Mouse (Mus musculus) forebrain, embryonic 11.5 days (tissue): ENCODE results near the gene Aurka. TPM values are rescaled to one million over a fixed set of nuclear protein-coding genes. Genes with fewer than 3 reads are reported as not detected.

Source experiments
- ATAC-seq: fragments of 200-750 bp; cut with Nextera tagmentation; replicated peaks from 2 replicates; pipeline ENCODE4 v1.8.0; 2017; ENCODE audit warnings: moderate TSS enrichment; ENCODE audit not compliant: low FRiP score
- DNase-seq: peaks from one replicate; pipeline ENCODE4 v3.0.0-alpha.2; 2017; ENCODE audit warnings: low spot score
- H3K27ac ChIP-seq: fragments of 300-500 bp; sonication (generic); 2 replicates; pipeline ENCODE4 v1.5.1; 2014; ENCODE audit warnings: low read depth, low read length
- H3K27me3 ChIP-seq: fragments of 300-500 bp; sonication (generic); 2 replicates; pipeline ENCODE4 v1.6.1; 2014; ENCODE audit warnings: mild to moderate bottlenecking, low read length, mixed read lengths; ENCODE audit not compliant: control insufficient read depth, insufficient read depth
- H3K36me3 ChIP-seq: fragments of 300-500 bp; sonication (generic); 2 replicates; pipeline ENCODE4 v1.6.1; 2014; ENCODE audit warnings: mild to moderate bottlenecking, low read length, moderate library complexity, mixed read lengths; ENCODE audit not compliant: control insufficient read depth, insufficient read depth
- H3K4me1 ChIP-seq: fragments of 300-500 bp; sonication (generic); replicated peaks from 2 replicates; pipeline ENCODE4 v1.6.1; 2014; ENCODE audit warnings: low read length, mixed read lengths; ENCODE audit not compliant: control insufficient read depth, insufficient read depth
- H3K4me2 ChIP-seq: fragments of 300-500 bp; sonication (generic); 2 replicates; pipeline ENCODE4 v1.6.1; 2014; ENCODE audit warnings: low read depth, mild to moderate bottlenecking, low read length, moderate library complexity, mixed read lengths; ENCODE audit not compliant: severe bottlenecking
- H3K4me3 ChIP-seq: fragments of 300-500 bp; sonication (generic); 2 replicates; pipeline ENCODE4 v1.5.1; 2014; ENCODE audit warnings: low read depth, low read length
- H3K9ac ChIP-seq: fragments of 300-500 bp; sonication (generic); 2 replicates; pipeline ENCODE4 v1.6.1; 2014; ENCODE audit warnings: low read length
- H3K9me3 ChIP-seq: fragments of 300-500 bp; sonication (generic); 2 replicates; pipeline ENCODE4 v1.6.1; 2016; ENCODE audit warnings: low read length, mixed read lengths; ENCODE audit not compliant: control insufficient read depth
- WGBS: fragments of 180-500 bp; shearing (Covaris S2); extraction: QIAGEN DNeasy Blood & Tissue Kit; methylation state at CpG from one replicate; pipeline ENCODE4 v1.1.7; 2014; 5-methylcytosine and 5-hydroxymethylcytosine counted together
- polyA plus RNA-seq: library from polyadenylated mRNA; unstranded; fragments of >200 nt; fragmentation: Nextera tagmentation; extraction: Ambion mirVana; gene quantifications from 2 replicates; pipeline ENCODE4 v1.2.1, GENCODE M21; 2014

Gene Aurka
- polyA plus RNA-seq, 1 experiment from 2014 or later = 192 TPM

DNA sequence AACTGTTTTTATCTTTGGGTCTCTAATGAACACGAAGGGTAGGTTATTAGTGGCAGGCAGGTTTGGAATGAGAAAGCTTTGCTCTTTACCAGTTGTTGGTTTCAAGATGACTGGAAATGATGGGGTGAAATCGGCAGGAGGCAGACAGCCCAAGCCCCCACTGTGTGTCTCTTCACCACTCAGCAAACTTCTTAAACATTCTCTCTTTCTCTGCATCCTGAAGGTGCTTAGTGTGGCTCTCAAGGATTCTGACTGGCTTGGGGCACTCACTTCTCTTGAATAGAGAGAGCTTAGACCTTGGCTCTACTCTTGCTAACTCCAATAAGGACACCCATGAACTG lies 23.7 kb upstream of the Aurka start:
- no peak overlapping the region for H3K4me2 ChIP-seq
- H3K27ac ChIP-seq = no peak overlapping the region
- no peaks in the 10 kb centered on the region for H3K27me3 ChIP-seq
- H3K36me3 ChIP-seq = no peaks in the 10 kb centered on the region
- no peaks in the 10 kb centered on the region for H3K4me1 ChIP-seq
- ATAC-seq (no peak), DNase-seq (no peak)
- H3K4me3 ChIP-seq = no peak overlapping the region
- WGBS = 73% methylated on average over 2 of the region's 2 CpGs
- H3K9me3 ChIP-seq = no peaks in the 10 kb centered on the region
- H3K9ac ChIP-seq = no peak overlapping the region

DNA sequence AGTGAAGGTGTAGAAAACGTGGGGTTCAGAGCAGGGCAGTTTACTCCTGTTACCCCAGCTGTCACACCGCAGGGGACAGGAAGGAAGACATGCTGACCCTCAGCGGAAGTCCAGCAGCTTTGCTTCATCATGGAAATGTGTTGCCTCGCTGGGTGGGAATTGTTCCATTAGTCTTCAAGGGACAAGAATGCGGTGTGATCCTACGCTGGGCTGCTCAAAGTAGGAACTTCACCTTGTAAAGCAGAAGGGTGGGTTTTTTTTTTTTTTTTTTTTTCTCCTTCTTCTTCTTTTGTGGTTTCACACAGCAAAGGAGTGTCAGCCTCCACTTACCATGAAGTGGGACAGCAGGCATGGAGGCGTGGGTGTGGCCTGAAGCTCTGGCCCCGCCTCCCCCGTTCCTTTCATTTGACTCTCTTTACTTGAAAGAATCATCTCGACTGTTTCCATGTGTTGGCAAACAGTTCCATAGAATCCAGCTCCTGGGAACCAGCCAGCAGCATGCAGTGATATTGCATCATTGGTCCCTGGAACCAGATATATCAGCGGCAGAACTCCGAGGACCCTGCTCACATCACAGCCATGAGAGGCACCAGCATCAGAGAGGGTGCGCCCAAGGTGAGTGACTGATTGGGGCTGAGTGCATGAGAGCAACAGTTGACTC lies 23.2 kb upstream of the Aurka start, which contains the start of gene Cass4:
Gene Cass4 (plus strand): TSS at position 404 of the 661 bp plus-strand sequence.
- no peak for ATAC-seq
- Histone ChIP-seq H3K27ac (no peak within 1 kb of the TSS), H3K4me3 (no peak within 1 kb of the TSS), H3K27me3 (no peaks in the 10 kb centered on the region), H3K9me3 (no peaks in the 10 kb centered on the region), H3K36me3 (no peaks in the 10 kb centered on the region), H3K9ac (no peak within 1 kb of the TSS), H3K4me2 (no peak within 1 kb of the TSS), H3K4me1 (no peaks in the 10 kb centered on the region)
- 45% methylated on average over 13 of the region's 13 CpGs for WGBS
- no peak for DNase-seq

DNA sequence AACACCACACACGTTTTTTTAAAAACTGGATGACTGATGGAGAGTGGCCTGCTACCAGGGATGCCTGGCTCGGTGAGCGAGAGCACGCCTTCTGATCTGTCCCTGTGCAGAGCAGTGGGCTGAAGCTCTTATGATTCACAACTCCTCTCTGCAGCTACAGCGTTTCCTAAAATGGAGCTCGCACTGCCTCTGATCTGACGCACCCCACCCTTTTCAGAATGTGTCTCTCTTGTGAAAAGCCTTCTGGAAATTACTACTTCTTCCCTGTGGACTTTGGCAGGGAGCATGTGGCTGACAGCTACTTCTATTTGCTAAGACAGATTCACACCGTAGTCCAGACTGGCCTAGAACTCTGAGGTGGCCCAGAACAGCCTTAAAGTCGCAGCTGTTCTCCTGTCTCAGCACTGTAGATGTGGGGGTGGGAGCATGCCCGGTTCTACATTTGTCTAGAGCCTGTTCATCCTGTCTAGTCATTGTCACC lies 21.7 kb upstream of the Aurka start:
- ATAC-seq (no peak), DNase-seq (no peak)
- H3K4me1 ChIP-seq = no peaks in the 10 kb centered on the region
- no peaks in the 10 kb centered on the region for H3K27me3 ChIP-seq
- H3K4me2 ChIP-seq = no peak overlapping the region
- H3K9ac ChIP-seq = no peak overlapping the region
- 83% methylated on average over 10 of the region's 10 CpGs for WGBS
- H3K9me3 ChIP-seq = no peaks in the 10 kb centered on the region
- no peak overlapping the region for H3K27ac ChIP-seq
- H3K4me3 ChIP-seq = no peak overlapping the region
- H3K36me3 ChIP-seq = no peaks in the 10 kb centered on the region

DNA sequence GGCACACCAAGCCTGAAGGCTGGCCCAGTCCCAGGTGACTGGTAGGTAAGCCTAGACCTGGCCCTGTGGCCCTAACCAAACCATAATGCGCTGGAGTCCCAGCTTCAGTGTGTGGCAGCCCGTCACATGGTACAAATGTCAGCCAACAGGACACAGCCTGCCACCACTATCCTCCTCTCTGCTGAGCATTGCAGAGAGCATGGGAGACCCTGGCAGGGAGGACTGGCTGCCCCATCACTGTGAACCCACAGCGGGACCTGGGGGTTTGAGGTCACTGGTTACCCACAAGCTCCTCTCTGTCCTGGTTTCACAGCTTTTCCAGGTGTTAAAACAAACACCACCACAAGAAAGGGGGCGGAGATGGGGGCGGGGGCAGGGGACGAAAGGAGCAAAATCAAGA lies 20.0 kb upstream of the Aurka start:
- no peaks in the 10 kb centered on the region for H3K36me3 ChIP-seq
- no peak for ATAC-seq
- 53% methylated on average over 6 of the region's 6 CpGs for WGBS
- no peaks in the 10 kb centered on the region for H3K9me3 ChIP-seq
- H3K4me2 ChIP-seq = no peak overlapping the region
- no peak overlapping the region for H3K4me3 ChIP-seq
- H3K27ac ChIP-seq = no peak overlapping the region
- no peak overlapping the region for H3K9ac ChIP-seq
- H3K27me3 ChIP-seq = no peaks in the 10 kb centered on the region
- no peaks in the 10 kb centered on the region for H3K4me1 ChIP-seq
- DNase-seq = no peak

DNA sequence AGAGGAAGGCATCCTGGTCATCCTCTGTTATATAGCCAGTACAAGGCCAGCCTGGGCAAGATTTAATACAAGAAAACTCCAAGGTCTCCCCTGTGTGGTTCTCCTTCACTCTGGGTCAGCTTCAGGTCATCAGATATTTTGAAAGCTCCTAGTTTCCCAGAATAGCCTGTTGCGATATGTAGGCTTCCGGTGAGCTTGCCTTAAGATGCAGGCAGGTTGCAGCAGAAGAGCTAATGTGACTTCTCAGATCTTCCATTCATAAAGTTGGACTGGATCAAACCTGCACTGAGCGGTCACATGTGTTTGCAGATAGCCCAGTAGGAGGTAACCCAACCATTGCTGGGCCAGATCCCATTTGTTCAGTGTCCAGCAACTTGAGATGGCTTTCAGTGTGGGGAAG lies 14.4 kb upstream of the Aurka start:
- 95% methylated on average over 3 of the region's 3 CpGs for WGBS
- no peak for DNase-seq
- H3K27ac ChIP-seq = no peak overlapping the region
- H3K4me2 ChIP-seq = no peak overlapping the region
- H3K4me3 ChIP-seq = no peak overlapping the region
- no peak overlapping the region for H3K9ac ChIP-seq
- ATAC-seq = no peak
- H3K4me1 ChIP-seq = no peaks in the 10 kb centered on the region
- peaks cover 12% of the 10 kb centered on the region; the same call in 1 of the 2 replicates for H3K36me3 ChIP-seq
- H3K9me3 ChIP-seq = no peaks in the 10 kb centered on the region
- H3K27me3 ChIP-seq = no peaks in the 10 kb centered on the region

DNA sequence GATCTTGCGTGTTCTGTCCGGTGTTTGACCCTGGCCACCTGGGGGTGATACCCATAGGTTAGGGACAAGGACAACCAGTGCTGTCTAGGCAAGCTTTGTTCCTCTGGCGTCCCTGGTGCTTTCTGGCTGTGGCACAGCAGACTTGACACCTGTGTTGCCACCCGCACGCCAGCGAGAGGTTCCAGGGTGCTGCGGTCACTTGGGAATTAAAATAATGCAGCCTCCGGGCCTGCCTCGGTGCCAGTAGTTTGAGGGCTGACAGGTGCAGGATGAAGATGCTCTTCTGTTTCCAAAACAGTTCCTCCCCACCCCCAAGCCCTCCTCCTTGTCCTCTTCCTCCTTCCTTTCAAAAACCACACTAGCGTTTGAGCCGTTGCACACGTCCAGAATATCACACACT lies 11.6 kb upstream of the Aurka start:
- Histone ChIP-seq H3K4me3 (no peak overlapping the region), H3K27me3 (no peaks in the 10 kb centered on the region), H3K9ac (no peak overlapping the region), H3K27ac (no peak overlapping the region), H3K4me2 (no peak overlapping the region), H3K9me3 (no peaks in the 10 kb centered on the region), H3K36me3 (peaks cover 24% of the 10 kb centered on the region; the same call in 1 of the 2 replicates), H3K4me1 (no peaks in the 10 kb centered on the region)
- ATAC-seq (no peak), DNase-seq (no peak)
- 92% methylated on average over 12 of the region's 12 CpGs for WGBS

DNA sequence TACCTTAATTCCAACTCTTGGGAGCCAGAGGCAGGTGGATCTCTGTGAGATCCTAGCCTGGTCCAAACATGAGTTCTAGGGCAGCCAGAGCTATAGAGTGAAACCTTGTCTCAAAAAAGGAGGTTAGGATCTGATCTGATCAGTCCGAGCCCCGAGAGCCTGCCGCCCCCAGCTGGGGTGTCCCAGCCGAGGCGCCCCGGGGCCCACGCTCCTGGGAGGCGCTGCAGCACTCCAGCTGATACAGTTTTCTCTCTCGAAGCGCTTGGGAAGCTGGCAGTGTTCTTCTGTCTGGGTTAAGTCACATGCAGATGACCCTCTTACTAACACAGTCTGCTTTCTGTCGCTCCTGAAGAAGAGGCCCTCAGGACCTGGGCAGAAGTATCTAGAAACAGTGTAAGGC lies 11.0 kb upstream of the Aurka start:
- Histone ChIP-seq H3K36me3 (peaks cover 24% of the 10 kb centered on the region; the same call in 1 of the 2 replicates), H3K9me3 (no peaks in the 10 kb centered on the region), H3K4me3 (no peak overlapping the region), H3K27ac (no peak overlapping the region), H3K27me3 (no peaks in the 10 kb centered on the region), H3K4me1 (no peaks in the 10 kb centered on the region), H3K4me2 (no peak overlapping the region), H3K9ac (no peak overlapping the region)
- ATAC-seq = no peak
- 92% methylated on average over 11 of the region's 11 CpGs for WGBS
- no peak for DNase-seq

DNA sequence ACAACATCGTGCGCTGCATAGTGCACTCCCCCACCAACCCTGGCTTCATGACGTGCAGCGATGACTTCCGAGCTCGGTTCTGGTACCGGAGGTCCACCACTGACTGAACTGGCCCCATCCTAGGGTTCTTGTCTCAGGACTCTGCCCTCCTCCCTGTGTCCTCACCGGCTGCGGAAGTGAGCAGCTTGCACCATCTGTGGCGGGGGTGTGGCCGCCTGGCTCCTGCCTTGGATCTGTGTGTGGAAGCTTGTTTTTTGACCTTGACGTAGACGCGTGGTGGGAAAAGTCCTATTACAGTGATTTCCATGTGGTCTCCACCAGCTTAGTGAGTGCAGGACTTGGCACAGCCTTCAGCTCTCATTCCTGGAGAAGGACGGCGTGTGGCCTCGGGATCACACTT lies 10.2 kb upstream of the Aurka start:
- H3K4me1 ChIP-seq = no peaks in the 10 kb centered on the region

DNA sequence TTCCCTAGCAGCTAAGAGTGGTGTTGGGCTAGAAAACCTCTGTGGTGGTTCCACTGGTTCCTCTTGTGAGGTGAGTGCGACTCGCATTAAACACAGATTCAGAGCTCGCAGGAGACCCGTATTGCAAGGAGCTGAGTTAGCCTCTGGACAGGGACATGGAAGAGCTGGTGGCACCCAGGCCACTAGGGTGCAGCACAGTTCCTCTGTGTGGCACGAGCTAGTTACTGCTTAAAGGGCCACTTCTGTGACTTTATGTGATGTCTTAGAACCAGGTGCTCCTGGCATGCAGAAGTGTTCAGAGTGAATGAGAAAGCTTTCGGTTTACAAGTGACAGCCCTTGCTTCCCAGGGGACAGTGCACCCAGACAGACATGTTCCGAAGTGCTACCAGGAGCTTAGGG lies 8.0 kb upstream of the Aurka start:
- Histone ChIP-seq H3K9me3 (no peaks in the 10 kb centered on the region), H3K4me1 (no peaks in the 10 kb centered on the region), H3K4me2 (no peak overlapping the region), H3K36me3 (peaks cover 37% of the 10 kb centered on the region; the same call in 1 of the 2 replicates), H3K27ac (no peak overlapping the region), H3K4me3 (no peak overlapping the region), H3K27me3 (no peaks in the 10 kb centered on the region), H3K9ac (no peak overlapping the region)
- DNase-seq = no peak
- ATAC-seq = no peak
- 84% methylated on average over 7 of the region's 7 CpGs for WGBS

More for the DNA sequence above, 10.2 kb upstream of the Aurka start:
- H3K4me2 ChIP-seq = no peak overlapping the region
- H3K36me3 ChIP-seq = peaks cover 31% of the 10 kb centered on the region; the same call in 1 of the 2 replicates
- H3K9me3 ChIP-seq = no peaks in the 10 kb centered on the region
- DNase-seq = no peak
- ATAC-seq = no peak
- no peak overlapping the region for H3K4me3 ChIP-seq
- WGBS = 97% methylated on average over 17 of the region's 17 CpGs
- no peak overlapping the region for H3K27ac ChIP-seq
- H3K9ac ChIP-seq = no peak overlapping the region
- H3K27me3 ChIP-seq = no peaks in the 10 kb centered on the region
